Mouse (Mus musculus): ENCODE results near the gene Hexdc.

Gene Hexdc

GRCm38 (mm10) chr11:121228129-121229017 lies 24.1 kb downstream of the Hexdc start:
- peak; percentile 28 for DNase-seq (ENCODE audit: low spot score)

GRCm38 (mm10) chr11:121229018-121229439 lies 24.8 kb downstream of the Hexdc start, which contains the start of gene Cybc1:
Gene Cybc1 (minus strand): TSS chr11:121229322.
- peak; percentile 78 for DNase-seq (ENCODE audit: low spot score)

- DNase-seq (ENCODE audit: low spot score): no peak
Observed at GRCm38 (mm10) chr11:121231191-121231590, 27.0 kb downstream of the Hexdc start.

- DNase-seq (ENCODE audit: low spot score): no peak
Observed at GRCm38 (mm10) chr11:121231628-121232291, 27.5 kb downstream of the Hexdc start.

GRCm38 (mm10) chr11:121232706-121233105 lies 28.5 kb downstream of the Hexdc start:
- no peak for DNase-seq (ENCODE audit: low spot score)

GRCm38 (mm10) chr11:121235475-121236238 lies 31.4 kb downstream of the Hexdc start:
- no peak for DNase-seq (ENCODE audit: low spot score)

GRCm38 (mm10) chr11:121236564-121237344 lies 32.5 kb downstream of the Hexdc start, which contains the start of gene Narf:
Gene Narf (plus strand): TSS chr11:121237253.
- DNase-seq (ENCODE audit: low spot score): peak; percentile 99

- no peak for DNase-seq (ENCODE audit: low spot score)
Observed at GRCm38 (mm10) chr11:121237345-121238128, 33.3 kb downstream of the Hexdc start.

GRCm38 (mm10) chr11:121239669-121240068 lies 35.4 kb downstream of the Hexdc start:
- DNase-seq (ENCODE audit: low spot score): no peak

GRCm38 (mm10) chr11:121250196-121250595 lies 46.0 kb downstream of the Hexdc start:
- no peak for DNase-seq (ENCODE audit: low spot score)

- peak; percentile 92 for DNase-seq (ENCODE audit: low spot score)
Observed at GRCm38 (mm10) chr11:121259160-121260100, 55.2 kb downstream of the Hexdc start, which contains the start of gene Foxk2. Gene Foxk2 (plus strand): TSS chr11:121259990.

- DNase-seq (ENCODE audit: low spot score): peak; percentile 18
Observed at GRCm38 (mm10) chr11:121260211-121260906, 56.1 kb downstream of the Hexdc start.

GRCm38 (mm10) chr11:121261074-121261473 lies 56.8 kb downstream of the Hexdc start:
- no peak for DNase-seq (ENCODE audit: low spot score)

Data from urinary bladder, postnatal 14 days (tissue).